ENCODE assay signal across 19 mouse cellular contexts in genomic region chr19:47691994-47692393, GRCm38 (mm10). TPM values are rescaled to one million over a fixed set of nuclear protein-coding genes. Genes with fewer than 3 reads are reported as not detected.
DNase-seq lines count a peak whose midpoint lies in the region; ATAC-seq and TF ChIP-seq lines count a peak whose summit lies in the region.
"Had no signal": no experiment of that assay in that cellular context is flagged by ENCODE, and none has a peak within 500 bp of the region (broad histone marks: within the 10 kb centered on the region; RNA-seq: fewer than 3 reads in every experiment).

TSS of gene Col17a1 (minus strand) at chr19:47692094.

- TF ChIP-seq POLR2A in olfactory bulb, adult 2 months (IDR thresholded peaks at IDR 0.05; ENCODE audit: insufficient read depth, low read depth, low read length), result no peak

- H3K36me3 ChIP-seq in embryonic facial prominence, embryonic 14.5 days (ENCODE audit: control insufficient read depth, insufficient read depth, low read length), result no peaks in the 10 kb centered on the region
- no peaks in the 10 kb centered on the region for H3K36me3 ChIP-seq in embryonic facial prominence, embryonic 15.5 days
- no peaks in the 10 kb centered on the region for H3K36me3 ChIP-seq in stomach, postnatal 0 days (ENCODE audit: control insufficient read depth, insufficient read depth, low read length)
- no peaks in the 10 kb centered on the region for H3K36me3 ChIP-seq in hindbrain, embryonic 16.5 days (ENCODE audit: control insufficient read depth, insufficient read depth, low read length)
- H3K36me3 ChIP-seq: heart, embryonic 15.5 days; hindbrain, embryonic 13.5 days had no signal

- 64% methylated on average over 6 of the region's 6 CpGs for WGBS in embryonic facial prominence, embryonic 14.5 days
- 56% methylated on average over 6 of the region's 6 CpGs for WGBS in embryonic facial prominence, embryonic 15.5 days
- 92% methylated on average over 6 of the region's 6 CpGs for WGBS in olfactory bulb, adult 2 months
- 59% methylated on average over 6 of the region's 6 CpGs for WGBS in stomach, postnatal 0 days
- WGBS in hindbrain, embryonic 16.5 days, result 81% methylated on average over 6 of the region's 6 CpGs

- no peak for TF ChIP-seq EP300 in stomach, postnatal 0 days (optimal IDR thresholded peaks at IDR 0.05)

- no peaks in the 10 kb centered on the region for H3K27me3 ChIP-seq in embryonic facial prominence, embryonic 14.5 days (replicated peaks; ENCODE audit: control insufficient read depth, insufficient read depth, low read length)
- H3K27me3 ChIP-seq in embryonic facial prominence, embryonic 15.5 days, result no peaks in the 10 kb centered on the region
- H3K27me3 ChIP-seq in stomach, postnatal 0 days (ENCODE audit: control insufficient read depth, insufficient read depth, low read length), result no peaks in the 10 kb centered on the region
- H3K27me3 ChIP-seq in hindbrain, embryonic 16.5 days (replicated peaks; ENCODE audit: control insufficient read depth, insufficient read depth, low read length), result no peaks in the 10 kb centered on the region
- H3K27me3 ChIP-seq: forebrain, embryonic 13.5 days; hindbrain, embryonic 13.5 days had no signal

- no peak for ATAC-seq in embryonic facial prominence, embryonic 14.5 days (ENCODE audit: low read depth)
- ATAC-seq in embryonic facial prominence, embryonic 15.5 days (ENCODE audit: insufficient number of reproducible peaks, low FRiP score, low TSS enrichment, low read depth), result no peak
- no peak for ATAC-seq in stomach, postnatal 0 days (ENCODE audit: low FRiP score, low TSS enrichment)
- ATAC-seq in hindbrain, embryonic 16.5 days, result no peak
- ATAC-seq: forebrain, embryonic 13.5 days had no signal

- peak within 1 kb of the TSS; percentile 35 for H3K9ac ChIP-seq in embryonic facial prominence, embryonic 14.5 days (ENCODE audit: low read depth, low read length)
- H3K9ac ChIP-seq in embryonic facial prominence, embryonic 15.5 days, result no peak within 1 kb of the TSS
- peak within 1 kb of the TSS; percentile 31 for H3K9ac ChIP-seq in stomach, postnatal 0 days (ENCODE audit: low read length)
- H3K9ac ChIP-seq in hindbrain, embryonic 16.5 days (ENCODE audit: low read depth, low read length), result no peak within 1 kb of the TSS
- H3K9ac ChIP-seq: forebrain, embryonic 13.5 days; heart, embryonic 15.5 days; hindbrain, embryonic 13.5 days had no signal

- H3K4me1 ChIP-seq in embryonic facial prominence, embryonic 14.5 days (ENCODE audit: control insufficient read depth, insufficient read depth, low read length), result peaks cover 2% of the 10 kb centered on the region; the same call in 1 of the 2 replicates
- peaks cover 19% of the 10 kb centered on the region for H3K4me1 ChIP-seq in embryonic facial prominence, embryonic 15.5 days
- H3K4me1 ChIP-seq in olfactory bulb, adult 2 months (ENCODE audit: control insufficient read depth, insufficient read depth, low read length), result no peaks in the 10 kb centered on the region
- H3K4me1 ChIP-seq in stomach, postnatal 0 days (replicated peaks; ENCODE audit: control insufficient read depth, insufficient read depth), result no peaks in the 10 kb centered on the region
- no peaks in the 10 kb centered on the region for H3K4me1 ChIP-seq in hindbrain, embryonic 16.5 days (ENCODE audit: control insufficient read depth, insufficient read depth, low read depth, low read length)
- H3K4me1 ChIP-seq: heart, embryonic 15.5 days; hindbrain, embryonic 13.5 days had no signal

- no peak for TF ChIP-seq CTCF in olfactory bulb, adult 2 months (IDR thresholded peaks at IDR 0.05; ENCODE audit: insufficient read depth, low read depth, low read length)
- TF ChIP-seq CTCF in stomach, postnatal 0 days (IDR thresholded peaks at IDR 0.05; ENCODE audit: low read depth), result no peak

- H3K9me3 ChIP-seq in embryonic facial prominence, embryonic 14.5 days (ENCODE audit: control insufficient read depth, low read length), result no peaks in the 10 kb centered on the region
- no peaks in the 10 kb centered on the region for H3K9me3 ChIP-seq in embryonic facial prominence, embryonic 15.5 days (replicated peaks)
- no peaks in the 10 kb centered on the region for H3K9me3 ChIP-seq in stomach, postnatal 0 days (ENCODE audit: control insufficient read depth, low read length)
- H3K9me3 ChIP-seq in hindbrain, embryonic 16.5 days (ENCODE audit: control insufficient read depth, low read length), result no peaks in the 10 kb centered on the region
- H3K9me3 ChIP-seq: forebrain, embryonic 13.5 days; heart, embryonic 15.5 days; hindbrain, embryonic 13.5 days had no signal

- peak within 1 kb of the TSS; percentile 28 for H3K4me3 ChIP-seq in embryonic facial prominence, embryonic 14.5 days (ENCODE audit: low read depth, low read length)
- H3K4me3 ChIP-seq in embryonic facial prominence, embryonic 15.5 days (replicated peaks), result peak within 1 kb of the TSS; percentile 32
- H3K4me3 ChIP-seq in olfactory bulb, adult 2 months (ENCODE audit: insufficient read depth, low read depth, low read length), result no peak within 1 kb of the TSS
- peak within 1 kb of the TSS; percentile 27 for H3K4me3 ChIP-seq in stomach, postnatal 0 days (ENCODE audit: low read depth, low read length)
- no peak within 1 kb of the TSS for H3K4me3 ChIP-seq in hindbrain, embryonic 16.5 days (ENCODE audit: low read length)
- H3K4me3 ChIP-seq: forebrain, embryonic 13.5 days; heart, adult 2 months; heart, embryonic 15.5 days; hindbrain, embryonic 13.5 days had no signal

- H3K4me2 ChIP-seq in embryonic facial prominence, embryonic 14.5 days (ENCODE audit: low read depth, low read length), result peak within 1 kb of the TSS; percentile 27; the same call in 1 of the 2 replicates
- H3K4me2 ChIP-seq in embryonic facial prominence, embryonic 15.5 days (replicated peaks), result peak within 1 kb of the TSS; percentile 22; the same call in 1 of the 2 replicates
- H3K4me2 ChIP-seq in stomach, postnatal 0 days (replicated peaks; ENCODE audit: low read depth), result 0 out of 2 replicates have a peak within 1 kb of the TSS, but pooled peaks have one; percentile 12
- H3K4me2 ChIP-seq in hindbrain, embryonic 16.5 days (ENCODE audit: low read length), result no peak within 1 kb of the TSS
- H3K4me2 ChIP-seq: forebrain, embryonic 13.5 days; heart, embryonic 11.5 days; heart, embryonic 15.5 days; hindbrain, embryonic 13.5 days had no signal

- peak within 1 kb of the TSS; percentile 46 for H3K27ac ChIP-seq in embryonic facial prominence, embryonic 14.5 days (replicated peaks; ENCODE audit: low read depth, low read length)
- H3K27ac ChIP-seq in embryonic facial prominence, embryonic 15.5 days (replicated peaks), result peak within 1 kb of the TSS; percentile 75
- H3K27ac ChIP-seq in olfactory bulb, adult 2 months (ENCODE audit: insufficient read depth, low read depth, low read length), result no peak within 1 kb of the TSS
- H3K27ac ChIP-seq in stomach, postnatal 0 days (replicated peaks), result peak within 1 kb of the TSS; percentile 66
- H3K27ac ChIP-seq in hindbrain, embryonic 16.5 days (ENCODE audit: low read depth, low read length), result no peak within 1 kb of the TSS
- H3K27ac ChIP-seq: forebrain, embryonic 13.5 days; heart, adult 2 months; heart, embryonic 15.5 days; hindbrain, embryonic 13.5 days had no signal

- peak; percentile 42 for DNase-seq in embryonic facial prominence, embryonic 14.5 days (ENCODE audit: low spot score)
- no peak for DNase-seq in stomach, postnatal 0 days (ENCODE audit: low spot score)
- no peak for DNase-seq in heart, adult 18-20 months
- DNase-seq: adrenal gland, adult 2 months; adrenal gland, postnatal 25 days; cerebellum, adult 18-20 months; cerebellum, adult 9-11 months; cerebellum, postnatal 36 days; gastrocnemius, postnatal 10 days; heart, adult 2 months; heart, postnatal 14 days had no signal

RNA-seq across cellular contexts. Expression of gene Col17a1, which starts in this region (rescaled TPM):
- 21.6 TPM in 2 replicates for polyA plus RNA-seq in embryonic facial prominence, embryonic 14.5 days (2014; fragmentation: Nextera tagmentation; extraction: Ambion mirVana)
- 40.6 and 45.7 TPM in 2 replicates for polyA plus RNA-seq in embryonic facial prominence, embryonic 15.5 days (2015; fragmentation: Nextera tagmentation; extraction: Ambion mirVana)
- not detected in 2 replicates for polyA plus RNA-seq in olfactory bulb, adult 2 months (2012; ENCODE audit: insufficient read depth, insufficient read length, low replicate concordance, missing spikeins)
- 13.9 and 20.1 TPM in 2 replicates for polyA plus RNA-seq in stomach, postnatal 0 days (2015; fragmentation: Nextera tagmentation; extraction: Ambion mirVana)
- under 1 TPM in 1 of 2 experiments, not detected in 1; 0.13 TPM for total RNA-seq in heart, adult 18-20 months (2021)
- 0.39 and 0.44 TPM in 2 replicates for polyA plus RNA-seq in hindbrain, embryonic 16.5 days (2015; fragmentation: Nextera tagmentation; extraction: Ambion mirVana)
- total RNA-seq: adrenal gland, adult 2 months; adrenal gland, postnatal 25 days; hematopoietic stem cell, adult 5-6 weeks had no signal

Comparison
In these comparisons a context has a peak if more than half of its experiments do, and no peak if none do; other contexts are left out.
1. H3K9ac ChIP-seq: peak in embryonic facial prominence, embryonic 14.5 days (single experiment) and stomach, postnatal 0 days (single experiment); none in embryonic facial prominence, embryonic 15.5 days (single experiment) and hindbrain, embryonic 16.5 days (single experiment).
2. H3K27ac ChIP-seq: peak in embryonic facial prominence, embryonic 14.5 days (single experiment), embryonic facial prominence, embryonic 15.5 days (single experiment) and stomach, postnatal 0 days (single experiment); none in olfactory bulb, adult 2 months (single experiment) and hindbrain, embryonic 16.5 days (single experiment).
3. H3K4me3 ChIP-seq: peak in embryonic facial prominence, embryonic 14.5 days (single experiment), embryonic facial prominence, embryonic 15.5 days (single experiment) and stomach, postnatal 0 days (single experiment); none in olfactory bulb, adult 2 months (single experiment) and hindbrain, embryonic 16.5 days (single experiment).